Mouse (Mus musculus) liver, postnatal 0 days (tissue): Measurements from ENCODE around the gene Cdh23.

Experiments
- CTCF ChIP-seq: sonication (generic); IDR thresholded peaks from 2 replicates; pipeline ENCODE4 v1.5.1; 2016; ENCODE audit warnings: antibody characterized with exemption, low read depth
- EP300 ChIP-seq: IDR thresholded peaks from 2 replicates; pipeline ENCODE4 v1.6.1; 2016; ENCODE audit warnings: antibody characterized with exemption, low read depth, mild to moderate bottlenecking

- TF ChIP-seq CTCF (no peak), EP300 (peak; percentile 74)
Observed at GRCm38 (mm10) chr10:60349644-60350043, 346.6 kb downstream of the Cdh23 start.
